Mouse (Mus musculus) liver, postnatal 0 days (tissue): ENCODE results near the gene Tekt1.

ENCODE experiments used
- CTCF ChIP-seq: sonication (generic); IDR thresholded peaks from 2 replicates; pipeline ENCODE4 v1.5.1; 2016; ENCODE audit warnings: antibody characterized with exemption, low read depth
- EP300 ChIP-seq: IDR thresholded peaks from 2 replicates; pipeline ENCODE4 v1.6.1; 2016; ENCODE audit warnings: antibody characterized with exemption, low read depth, mild to moderate bottlenecking

GRCm38 (mm10) chr11:72402017-72402416 lies 39.8 kb upstream of the Tekt1 start:
- TF ChIP-seq CTCF (no peak), EP300 (no peak)
